Mouse (Mus musculus) adrenal gland, postnatal 36 days (tissue): ENCODE results near the gene Slc36a3. TPM values are rescaled to one million over a fixed set of nuclear protein-coding genes. Genes with fewer than 3 reads are reported as not detected.
"Not testable (repeated sequence)": the region's sequence is repeated elsewhere in the genome, so short reads cannot be mapped to it uniquely, and the experiment has no call there.

Experiments used
- DNase-seq, 2 experiments: peaks; one replicate each; pipeline ENCODE4 v3.0.0; 2021; ENCODE audit warnings: mixed read lengths in 1 of 2
- total RNA-seq, 2 experiments: library from RNA; stranded (reverse); gene quantifications; 2 replicates each; pipeline ENCODE4 v1.2.3; 2021

Slc36a3 gene
- total RNA-seq, 2 experiments from 2014 or later: not detected

DNA sequence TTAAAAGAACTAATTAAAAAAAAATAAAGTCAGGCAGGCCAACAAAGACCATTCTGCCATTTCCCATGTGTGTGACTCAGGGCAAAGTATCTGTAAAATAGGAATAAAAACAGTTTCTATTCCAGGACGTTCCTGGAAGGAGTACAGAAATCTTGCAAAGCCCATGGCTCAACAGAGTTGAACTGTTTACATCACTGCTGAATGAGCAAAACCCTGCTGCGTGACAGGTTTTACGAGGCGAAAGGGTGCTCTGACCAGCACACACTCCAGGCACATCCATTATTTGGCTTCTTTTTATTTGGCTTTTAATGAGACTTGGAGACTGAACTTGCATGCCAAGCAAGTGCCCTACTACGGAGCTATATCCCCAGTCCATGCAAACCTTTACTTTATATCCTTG lies 7.5 kb downstream of the Slc36a3 start:
- no peak for DNase-seq

DNA sequence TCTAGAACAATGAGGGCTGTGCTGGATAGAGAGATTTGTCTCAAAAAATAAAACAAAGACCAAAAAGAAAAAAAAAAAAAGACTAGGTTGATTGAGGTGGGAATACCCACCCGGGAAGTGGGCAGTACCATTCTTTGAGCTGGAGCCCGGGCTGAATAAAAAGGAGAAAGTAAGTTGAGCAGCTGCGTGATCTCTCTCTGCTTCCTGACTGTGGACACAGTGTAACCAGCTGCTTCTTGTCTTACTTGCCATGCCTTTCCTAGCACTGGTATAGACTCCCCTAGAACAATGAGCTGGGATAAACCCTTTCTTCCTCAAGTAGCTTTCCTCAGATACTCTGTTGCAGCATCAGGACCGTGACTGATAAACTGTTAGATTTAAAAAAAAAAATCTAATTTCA lies 10.0 kb downstream of the Slc36a3 start:
- no peak for DNase-seq

DNA sequence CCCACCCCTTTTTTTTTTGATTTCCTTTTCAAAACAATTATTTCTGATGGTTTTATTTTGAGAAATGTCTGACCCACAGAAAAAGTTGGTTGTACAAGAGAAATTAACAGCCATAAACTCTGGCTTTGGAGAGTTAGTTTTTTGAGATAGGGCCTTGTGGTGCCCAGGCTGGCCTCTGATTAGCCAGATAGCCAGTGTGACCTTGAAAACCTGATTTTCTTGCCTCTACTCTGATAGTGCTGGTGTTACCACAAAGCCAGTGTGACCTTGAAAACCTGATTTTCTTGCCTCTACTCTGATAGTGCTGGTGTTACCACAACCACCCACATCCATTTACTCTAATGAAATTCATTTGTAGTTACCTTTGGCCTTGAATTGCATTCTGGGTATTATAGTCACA lies 13.9 kb downstream of the Slc36a3 start:
- no peak for DNase-seq

DNA sequence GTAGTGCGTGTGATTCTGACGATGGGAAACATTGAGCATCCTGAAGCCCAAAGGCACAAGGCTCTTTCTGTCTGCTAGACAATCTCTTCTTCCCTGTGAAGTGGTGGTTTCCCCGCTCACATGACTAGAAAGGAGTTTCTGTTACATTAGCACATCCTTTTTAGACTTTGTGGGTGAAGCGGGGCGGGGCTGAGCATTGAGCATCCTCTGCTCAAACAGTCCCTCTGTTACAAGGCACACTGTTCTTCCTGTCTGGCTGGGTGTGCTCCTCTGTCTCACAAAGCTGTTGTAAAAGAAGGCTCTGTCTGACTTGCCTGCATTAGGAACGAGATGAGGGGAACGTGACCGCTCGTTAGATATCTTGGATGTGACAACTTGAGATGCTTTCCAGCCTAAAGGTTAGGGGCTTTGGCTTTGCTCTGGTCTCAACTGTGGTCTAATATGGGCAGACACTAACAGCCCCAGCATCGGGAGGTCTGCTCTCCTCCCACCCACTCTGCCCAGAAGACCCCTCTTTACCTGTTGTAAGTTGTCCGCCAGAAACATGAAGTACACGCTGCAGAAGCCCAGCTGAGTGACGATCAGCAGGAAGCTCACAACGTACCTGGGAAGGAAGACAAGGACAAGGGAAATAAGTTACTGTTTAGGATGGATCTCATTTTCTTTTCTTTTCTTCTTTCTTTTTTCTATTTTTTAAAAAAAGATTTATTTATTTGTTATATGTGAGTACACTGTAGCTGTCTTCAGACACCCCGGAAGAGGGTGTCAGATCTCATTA lies 14.5 kb downstream of the Slc36a3 start:
- no peak for DNase-seq

DNA sequence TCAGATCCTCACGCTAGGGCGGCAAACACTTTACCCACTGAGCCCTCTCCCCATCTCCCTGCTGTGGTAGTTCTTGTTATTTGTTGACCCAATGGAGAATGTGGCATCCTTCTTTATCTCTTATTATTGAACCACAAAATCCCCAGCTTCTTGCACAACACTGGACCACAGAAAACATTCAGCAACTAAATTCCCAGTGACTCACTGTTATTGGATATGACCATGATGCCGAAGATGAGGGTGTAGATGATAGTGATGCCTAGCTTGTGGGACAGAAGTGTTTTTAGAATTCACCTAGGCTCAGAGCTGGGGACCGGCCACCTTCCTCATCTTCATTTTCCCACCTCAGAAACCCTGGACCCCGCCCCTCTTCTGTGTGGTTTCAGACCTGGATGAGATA lies 16.6 kb downstream of the Slc36a3 start:
- no peak for DNase-seq

DNA sequence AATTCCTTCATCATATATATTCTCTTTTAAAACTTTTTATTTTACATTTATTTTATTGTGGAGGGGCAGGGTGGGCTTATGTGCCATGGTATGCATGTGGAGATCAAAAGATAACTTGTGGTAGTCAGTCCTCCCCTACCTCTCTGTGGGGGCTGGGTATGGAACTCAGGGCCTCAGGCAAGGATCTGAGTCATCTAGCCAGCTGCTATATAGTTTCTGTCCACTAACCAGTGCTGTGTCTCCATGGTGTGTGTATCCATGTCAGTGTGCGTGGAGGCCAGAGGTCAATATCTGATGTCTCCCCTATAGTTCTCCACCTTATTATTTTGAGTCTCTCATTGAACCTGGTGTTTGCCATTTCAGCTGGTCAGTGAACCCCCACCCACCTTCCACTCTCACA lies 17.1 kb downstream of the Slc36a3 start:
- DNase-seq: no peak

DNA sequence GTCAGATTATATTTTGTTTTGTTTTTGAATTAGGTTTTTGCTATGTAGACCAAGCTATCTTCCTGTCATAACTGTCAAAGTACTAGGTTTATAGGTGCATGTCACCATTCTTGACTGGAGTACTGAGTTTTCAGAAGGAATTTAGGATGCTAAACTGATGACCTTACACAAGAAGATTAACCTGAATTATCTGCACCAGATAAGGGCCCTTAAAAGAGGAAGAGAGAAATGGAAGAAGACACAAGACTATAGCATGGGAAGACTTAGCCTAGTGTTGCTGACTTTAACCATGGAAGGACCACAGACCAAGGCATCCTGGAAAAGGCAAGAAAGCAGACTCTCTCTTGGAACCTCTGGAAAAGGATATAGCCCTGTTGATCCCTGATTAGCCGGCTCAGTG lies 18.3 kb downstream of the Slc36a3 start:
- DNase-seq: no peak

DNA sequence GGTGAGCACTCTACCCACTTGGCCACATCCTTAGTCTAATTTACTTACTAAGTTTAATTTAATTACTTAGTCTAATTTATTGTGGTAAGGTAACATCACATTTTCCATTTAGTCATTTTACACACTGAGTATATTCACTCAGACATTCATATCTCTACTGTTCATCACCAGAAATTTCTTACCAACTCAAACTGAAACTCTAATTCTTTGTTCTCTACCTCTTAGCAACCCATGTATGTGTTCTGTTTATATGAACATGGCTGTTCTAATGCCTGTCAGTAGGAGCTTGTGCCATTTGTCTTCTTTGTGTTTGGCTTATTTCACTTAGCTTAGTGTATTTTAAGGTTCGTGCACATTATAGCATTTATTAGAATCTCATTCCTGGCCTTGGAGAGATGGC lies 19.6 kb downstream of the Slc36a3 start:
- DNase-seq: no peak

DNA sequence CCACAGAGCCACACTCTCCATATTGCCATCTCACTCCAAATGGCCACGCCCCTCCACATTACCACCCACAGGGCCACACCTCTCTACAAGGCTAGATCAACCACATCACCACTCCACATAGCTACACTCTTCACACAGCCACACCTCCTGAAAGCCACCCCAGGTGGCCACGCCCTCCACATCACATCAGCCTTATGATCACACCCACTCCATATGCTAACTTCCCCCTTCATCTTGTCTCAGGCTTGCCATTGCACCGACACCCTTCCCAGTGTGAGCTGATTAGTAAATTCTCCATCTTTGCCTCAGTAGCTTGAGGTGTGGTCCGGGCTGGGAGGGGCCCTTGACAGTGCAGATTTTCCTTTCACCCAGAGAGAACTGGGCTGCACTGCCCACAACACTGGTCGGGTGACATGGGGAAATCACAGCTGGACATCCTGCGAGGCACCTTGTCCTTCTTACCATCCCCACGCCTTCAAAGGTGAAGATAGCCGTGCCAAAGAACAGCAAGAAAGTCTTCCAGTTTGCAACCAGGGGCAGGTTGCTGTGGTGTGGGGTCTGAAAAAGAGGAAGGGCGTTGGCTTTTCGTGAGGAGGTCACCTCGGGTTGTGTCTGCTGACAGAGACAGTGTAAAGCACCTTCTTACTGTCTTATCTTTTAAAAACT lies 20.3 kb downstream of the Slc36a3 start:
- no peak for DNase-seq

DNA sequence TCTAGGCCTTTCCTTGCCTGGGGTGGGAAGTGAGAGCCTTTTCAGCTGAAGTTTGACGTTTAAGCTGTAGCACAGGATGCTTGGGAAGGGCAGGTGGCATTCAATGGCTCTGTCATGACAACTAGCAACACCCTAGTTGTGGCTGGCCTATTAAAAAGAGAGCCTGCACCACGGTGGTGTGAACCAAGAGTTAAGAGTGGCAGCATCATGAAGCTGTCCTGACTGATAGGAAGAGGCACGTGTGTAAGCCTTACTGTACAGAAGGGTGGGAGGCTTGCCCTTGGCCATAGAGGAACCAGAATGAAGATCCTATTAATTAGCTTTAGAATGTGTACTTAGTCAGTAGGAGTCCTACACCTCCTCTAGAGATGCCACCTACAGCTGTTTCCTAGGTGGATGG lies 23.1 kb downstream of the Slc36a3 start:
- no peak for DNase-seq

DNA sequence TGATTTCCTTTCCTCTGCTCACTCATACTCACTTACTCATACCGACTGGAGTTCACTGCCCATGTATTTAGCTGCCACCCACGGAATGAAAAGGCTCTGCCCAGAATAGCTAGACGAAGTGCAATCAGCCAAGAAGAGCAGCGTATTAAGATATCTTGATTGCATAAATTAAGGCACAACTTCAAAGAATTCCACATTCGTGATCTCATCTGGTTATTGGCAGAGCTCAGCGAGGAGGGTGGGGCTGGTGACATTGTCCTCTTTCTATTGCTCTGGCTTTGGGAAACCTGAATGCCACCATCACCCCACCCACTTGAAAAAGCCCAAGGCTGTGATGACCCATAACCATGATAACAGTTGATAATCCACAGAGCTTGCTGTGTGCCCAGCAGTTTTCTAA lies 23.6 kb downstream of the Slc36a3 start:
- peak; percentile 55 to 58 for DNase-seq

DNA sequence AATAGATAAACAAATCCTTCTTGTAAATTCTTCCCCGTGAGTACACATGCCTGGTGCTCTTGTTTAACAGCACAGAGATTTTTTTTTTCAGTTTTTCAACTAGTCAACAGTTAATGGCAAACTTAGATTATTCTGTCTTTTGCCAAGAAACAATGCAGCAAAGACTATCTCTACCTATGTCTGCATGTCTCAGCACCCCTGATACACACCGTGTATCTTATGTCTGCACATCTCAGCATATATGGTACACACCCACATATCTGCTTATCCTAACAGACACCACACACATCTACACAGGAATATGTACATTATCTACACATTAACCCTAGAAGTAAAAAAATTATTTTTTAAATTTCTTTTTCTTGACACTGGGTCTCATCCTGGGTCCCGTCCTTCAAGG lies 24.8 kb downstream of the Slc36a3 start:
- no peak for DNase-seq

DNA sequence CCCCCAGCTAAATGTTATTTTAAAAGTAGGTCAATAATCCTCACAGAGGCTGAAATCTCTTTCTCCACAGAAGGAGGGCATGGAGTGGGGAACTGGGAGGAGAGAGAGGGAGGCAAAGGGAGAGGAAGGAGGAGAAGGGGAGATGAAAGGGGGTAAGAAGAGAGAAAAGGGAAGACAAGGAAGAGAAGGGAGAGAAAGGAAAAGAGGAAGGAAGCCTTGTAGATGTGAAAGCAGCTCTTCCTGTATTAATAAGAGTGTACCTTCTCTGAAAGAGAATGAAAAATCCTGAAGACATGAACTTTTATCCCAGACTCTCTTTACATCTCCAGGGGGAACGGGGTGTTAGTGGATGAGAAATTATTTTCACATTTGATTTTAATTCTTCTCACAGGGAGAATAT lies 30.1 kb downstream of the Slc36a3 start:
- DNase-seq: no peak

DNA sequence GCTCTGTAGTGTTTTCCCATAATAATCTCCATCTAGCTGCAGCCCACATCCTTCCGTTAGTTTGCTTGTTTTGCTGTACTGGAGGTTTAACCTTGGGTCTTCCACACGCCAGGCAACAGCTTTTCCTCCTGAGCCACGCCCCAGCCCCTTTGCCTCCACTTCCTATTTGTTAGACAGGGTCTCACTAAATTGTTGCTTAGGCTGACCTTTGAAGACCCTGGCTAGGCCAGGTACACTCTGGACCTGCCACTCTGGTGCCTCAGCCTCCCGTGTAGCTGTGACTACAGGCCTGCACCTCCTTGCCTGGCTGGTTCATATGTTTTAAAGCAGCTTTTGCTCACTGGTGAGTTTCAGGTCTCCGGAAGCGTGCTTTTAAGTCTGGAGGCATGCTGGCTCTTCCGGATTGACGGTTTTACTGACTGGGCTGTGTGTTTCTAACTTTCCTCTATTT lies 30.7 kb downstream of the Slc36a3 start:
- no peak for DNase-seq

DNA sequence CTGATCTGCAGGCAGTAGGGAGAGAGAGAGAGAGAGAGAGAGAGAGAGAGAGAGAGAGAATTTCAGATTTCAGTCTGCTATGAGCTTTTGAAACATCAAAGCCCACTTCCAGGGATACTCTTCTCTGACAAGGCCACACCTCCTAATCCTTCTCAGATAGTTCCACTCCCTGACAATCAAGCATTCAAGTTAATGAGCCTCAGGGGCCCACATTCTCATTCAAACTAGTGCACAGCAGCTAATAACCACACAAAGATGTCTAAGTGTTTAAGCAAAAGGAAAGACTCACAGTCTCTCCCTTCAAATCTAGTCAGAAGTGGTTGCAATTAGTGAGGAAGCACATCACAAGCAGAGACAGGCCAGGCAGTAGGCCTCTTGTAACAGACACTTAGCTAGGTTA lies 31.2 kb downstream of the Slc36a3 start:
- DNase-seq: no peak

DNA sequence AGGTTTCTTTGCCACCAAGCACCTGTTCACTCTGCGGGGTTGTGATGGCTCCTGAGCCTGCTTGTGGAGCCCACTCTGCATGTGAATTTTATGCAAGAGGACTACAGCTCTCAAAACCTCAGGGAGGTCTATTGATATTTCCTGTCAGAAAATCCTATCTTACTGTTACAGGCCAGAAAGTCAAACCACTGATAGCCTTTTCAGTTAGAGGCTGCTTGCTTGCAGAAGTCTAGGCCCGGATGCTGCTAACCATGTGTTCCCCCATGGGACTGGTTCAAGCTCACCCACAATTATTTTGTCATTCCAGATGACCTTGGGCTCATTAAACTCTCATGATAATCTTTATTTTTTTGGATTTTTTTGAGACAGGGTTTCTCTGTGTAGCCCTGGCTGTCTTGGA lies 34.5 kb downstream of the Slc36a3 start:
- DNase-seq: no peak

DNA sequence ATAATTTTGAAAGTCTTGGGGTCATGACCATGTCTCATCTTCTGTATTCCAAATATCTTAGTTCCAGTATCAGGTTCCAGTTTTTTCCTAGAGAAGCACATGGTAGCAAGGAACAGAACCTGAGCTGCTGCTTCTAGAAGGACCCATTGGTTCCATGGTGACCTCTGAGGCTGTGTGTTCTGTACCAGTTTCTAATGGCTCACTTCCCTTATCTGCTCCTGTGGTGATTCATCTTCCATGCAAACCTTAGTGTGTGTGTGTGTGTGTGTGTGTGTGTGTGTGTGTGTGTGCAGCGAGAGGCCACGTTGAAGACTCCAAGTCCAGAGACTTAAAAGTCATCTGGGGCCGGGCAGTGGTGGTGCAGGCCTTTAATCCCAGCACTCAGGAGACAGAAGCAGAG lies 35.5 kb downstream of the Slc36a3 start:
- DNase-seq: peak; percentile 35 to 55

DNA sequence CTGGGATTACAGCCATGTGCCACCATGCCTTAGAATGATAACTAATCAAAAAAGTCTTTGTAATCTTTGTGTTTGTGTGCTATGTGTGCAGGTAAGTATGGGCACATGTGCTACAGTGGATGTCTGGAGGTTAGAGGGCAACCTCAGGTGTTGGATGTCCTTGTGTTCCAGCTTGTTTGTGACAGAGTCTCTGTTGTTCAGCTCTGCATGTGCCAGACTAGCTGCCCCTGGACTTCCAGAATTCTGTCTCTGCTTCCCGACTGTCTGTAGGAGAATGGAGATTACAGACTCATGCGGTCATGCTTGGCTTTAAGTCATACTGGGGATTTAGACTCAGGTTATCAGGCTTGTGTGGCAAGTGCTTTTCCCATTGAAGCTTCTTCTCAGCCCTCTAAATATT lies 37.2 kb downstream of the Slc36a3 start:
- no peak for DNase-seq

DNA sequence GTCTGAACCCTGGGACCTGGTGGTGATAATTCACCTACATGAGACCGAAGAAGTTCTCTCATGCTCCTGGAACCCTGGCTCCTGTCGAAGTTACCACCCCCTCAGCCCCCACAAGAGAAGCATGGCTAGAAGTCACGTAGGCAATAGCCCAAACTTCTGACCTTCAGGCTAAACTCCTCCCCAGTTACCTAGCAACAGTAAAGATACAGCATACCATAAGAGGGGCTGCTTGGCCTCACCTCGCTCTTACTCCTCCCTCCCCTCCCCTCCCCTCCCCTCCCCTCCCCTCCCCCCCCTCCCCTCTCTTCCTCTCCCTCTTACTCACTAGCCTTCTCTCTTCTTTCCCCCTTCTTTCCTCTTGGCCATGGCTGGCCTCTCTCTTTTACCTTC lies 37.7 kb downstream of the Slc36a3 start:
- not testable (repeated sequence) for DNase-seq

DNA sequence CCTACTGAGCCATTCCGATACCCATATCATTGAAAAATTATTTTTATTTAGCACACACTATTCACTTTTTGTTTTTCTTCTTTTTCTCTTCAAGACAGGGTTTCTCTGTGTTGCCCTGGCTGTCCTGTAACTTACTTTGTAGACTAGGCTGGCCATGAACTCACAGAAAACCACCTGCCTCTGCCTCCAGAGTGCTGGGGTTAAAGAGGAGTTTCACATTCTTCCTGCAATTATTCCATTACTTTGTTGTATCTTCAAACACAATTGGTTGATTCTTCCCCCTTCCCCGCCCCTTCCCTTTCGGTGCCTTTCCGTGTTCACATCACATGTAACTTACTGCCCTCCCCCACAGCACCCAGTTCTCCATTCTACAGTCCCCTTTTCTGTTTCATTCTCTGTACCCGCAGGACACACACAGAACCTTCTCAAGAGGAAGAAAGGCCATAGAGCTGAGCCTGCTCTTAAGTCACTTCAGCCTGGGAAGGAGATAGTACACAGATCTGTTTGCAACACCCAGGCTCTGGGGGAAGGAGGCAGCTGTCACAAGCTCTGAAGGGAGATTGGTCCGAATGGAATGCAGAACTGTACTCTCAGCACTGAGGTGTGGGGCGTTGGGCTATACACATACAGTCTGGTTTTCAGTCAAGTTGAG lies 38.2 kb downstream of the Slc36a3 start:
- DNase-seq: no peak

DNA sequence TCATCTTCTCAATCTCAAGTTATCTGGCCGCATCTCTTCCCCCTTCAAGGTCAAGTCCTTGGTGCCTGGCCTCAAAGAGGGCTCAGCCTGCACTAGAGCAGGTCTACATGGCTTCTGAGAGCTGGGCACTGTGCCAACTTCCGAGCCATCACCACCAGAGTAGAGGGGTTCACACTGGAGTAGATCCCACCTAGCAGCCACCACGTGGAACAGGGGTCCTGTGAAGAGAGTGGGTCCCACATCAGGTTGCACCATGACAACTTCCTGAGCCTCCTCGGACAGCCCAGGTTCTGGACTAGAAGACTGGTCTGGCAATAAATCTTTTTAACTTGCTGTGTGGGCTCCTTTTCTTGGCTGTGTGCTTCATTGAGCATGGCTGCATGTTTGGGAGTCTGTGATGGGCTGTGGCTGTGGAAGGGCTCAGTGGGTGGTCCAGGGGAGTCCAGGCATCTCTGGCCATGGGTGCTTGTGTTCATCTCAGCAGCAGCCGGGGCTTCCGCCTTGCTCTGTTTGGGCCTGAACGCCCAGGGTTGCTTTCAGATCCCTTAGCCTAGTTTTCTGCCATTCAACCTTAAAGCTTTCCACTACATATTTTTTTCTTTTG lies 40.8 kb downstream of the Slc36a3 start:
- DNase-seq: peak in 1 of 2 experiments; percentile 34

DNA sequence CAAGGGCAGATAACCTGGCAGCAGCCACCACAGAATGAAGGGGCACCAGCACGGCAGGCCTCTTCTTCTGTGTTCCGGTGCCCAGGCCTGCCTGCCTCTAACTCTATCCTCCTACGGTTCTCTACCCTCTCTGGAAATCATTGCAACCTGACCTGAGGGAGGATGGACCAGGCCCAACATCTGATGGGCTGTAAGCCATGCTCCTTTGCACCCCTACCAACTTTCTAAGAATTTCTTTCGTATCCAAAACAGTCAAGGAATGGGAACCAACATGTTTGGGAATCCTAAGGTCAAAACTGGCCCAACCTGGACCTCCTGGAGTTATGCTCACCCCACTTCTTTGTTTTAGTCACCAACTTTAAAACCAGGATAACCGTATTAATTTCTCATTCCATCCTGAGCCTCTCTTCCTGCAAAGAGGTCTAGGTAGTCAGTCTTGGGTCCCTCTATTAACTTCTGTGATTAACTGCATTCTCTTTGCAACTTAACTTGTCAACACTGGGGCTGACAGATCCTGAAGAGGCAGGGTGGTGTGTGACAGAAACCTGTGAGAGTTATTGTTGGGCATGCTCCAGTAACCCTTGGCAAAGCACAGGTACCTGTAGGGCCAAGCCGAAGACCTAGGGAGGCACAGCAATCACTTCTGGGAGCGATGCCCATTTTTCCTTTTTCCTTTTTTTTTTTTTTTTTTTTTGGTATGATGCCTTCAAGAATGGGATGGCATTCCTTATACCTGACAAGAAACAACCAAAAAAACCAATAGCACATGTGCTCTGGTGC lies 41.8 kb downstream of the Slc36a3 start:
- DNase-seq: no peak
